Mouse (Mus musculus) embryonic facial prominence, embryonic 10.5 days (tissue): ENCODE measurements around the gene Ephb6. TPM values are rescaled to one million over a fixed set of nuclear protein-coding genes. Genes with fewer than 3 reads are reported as not detected.

Source experiments
- DNase-seq: peaks from one replicate; pipeline ENCODE4 v3.0.0-alpha.2; 2017; ENCODE audit warnings: low spot score
- H3K27ac ChIP-seq: fragments of 300-500 bp; sonication (generic); replicated peaks from 2 replicates; pipeline ENCODE4 v1.5.1; 2016; ENCODE audit warnings: mild to moderate bottlenecking
- H3K27me3 ChIP-seq: fragments of 300-500 bp; sonication (generic); replicated peaks from 2 replicates; pipeline ENCODE4 v1.6.1; 2016; ENCODE audit warnings: low read depth, mild to moderate bottlenecking; ENCODE audit not compliant: poor library complexity, severe bottlenecking
- H3K36me3 ChIP-seq: fragments of 300-500 bp; sonication (generic); replicated peaks from 2 replicates; pipeline ENCODE4 v1.6.1; 2016; ENCODE audit warnings: mild to moderate bottlenecking, moderate library complexity
- H3K4me1 ChIP-seq: fragments of 300-500 bp; sonication (generic); 2 replicates; pipeline ENCODE4 v1.6.1; 2016
- H3K4me3 ChIP-seq: fragments of 300-500 bp; sonication (generic); 2 replicates; pipeline ENCODE4 v1.5.1; 2016; ENCODE audit warnings: mild to moderate bottlenecking, moderate library complexity
- H3K9me3 ChIP-seq: fragments of 300-500 bp; sonication (generic); 2 replicates; pipeline ENCODE4 v1.6.1; 2016; ENCODE audit warnings: mild to moderate bottlenecking
- WGBS: fragments of 180-500 bp; shearing (Covaris S2); methylation state at CpG from one replicate; pipeline ENCODE4 v1.1.7; 2016; 5-methylcytosine and 5-hydroxymethylcytosine counted together
- polyA plus RNA-seq: library from polyadenylated mRNA; unstranded; fragments of >200 nt; fragmentation: Nextera tagmentation; extraction: Ambion mirVana; gene quantifications from 2 replicates; pipeline ENCODE4 v1.2.1, GENCODE M21; 2016

The Ephb6 gene
- polyA plus RNA-seq, 1 experiment from 2014 or later, result 18.3 TPM

DNA sequence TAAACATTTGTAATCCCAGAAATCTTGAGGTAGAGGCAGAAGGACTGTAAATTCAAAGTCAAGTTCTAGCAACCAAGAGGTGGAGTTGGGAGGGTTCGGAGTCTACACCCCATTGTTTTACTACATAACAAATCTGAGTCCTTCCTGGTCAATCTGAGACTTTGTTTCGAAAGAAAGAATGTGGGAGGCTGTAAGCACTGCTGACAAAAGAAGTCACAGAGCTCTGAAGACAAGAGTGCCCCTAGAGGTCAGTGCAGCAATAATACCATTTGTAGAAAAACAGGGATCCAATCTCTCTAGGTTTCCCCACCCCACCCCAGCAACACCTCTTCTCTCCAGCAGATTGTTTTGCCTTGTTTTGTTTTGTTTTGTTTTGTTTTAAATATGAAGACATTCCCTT is 57.0 kb downstream of the Ephb6 start:
- no peaks in the 10 kb centered on the region for H3K9me3 ChIP-seq
- 29% methylated on average over 2 of the region's 2 CpGs for whole genome bisulfite sequencing
- no peaks in the 10 kb centered on the region for H3K27me3 ChIP-seq
- H3K4me3 ChIP-seq, result no peak overlapping the region
- no peaks in the 10 kb centered on the region for H3K36me3 ChIP-seq
- no peak overlapping the region for H3K27ac ChIP-seq
- DNase-seq, result no peak
- H3K4me1 ChIP-seq, result no peaks in the 10 kb centered on the region

Other genes starting within 250 kb of the Ephb6 start
- gene Prss3, start 227.8 kb upstream of the Ephb6 start, polyA plus RNA-seq, result not detected in 2 replicates
- not detected in 2 replicates for gene Gm5771, start 213.1 kb upstream of the Ephb6 start, polyA plus RNA-seq
- not detected in 2 replicates for gene Gm10334, start 159.3 kb upstream of the Ephb6 start, polyA plus RNA-seq
- not detected in 2 replicates for gene Prss1, start 146.6 kb upstream of the Ephb6 start, polyA plus RNA-seq
- not detected in 2 replicates for gene Prss2, start 83.7 kb upstream of the Ephb6 start, polyA plus RNA-seq
- 0.36 and 0.45 TPM in 2 replicates for gene Trpv6, start 30.9 kb downstream of the Ephb6 start, polyA plus RNA-seq
- gene Trpv5, start 75.3 kb downstream of the Ephb6 start, polyA plus RNA-seq, result not detected in 2 replicates
- not detected in 2 replicates for gene Llcfc1, start 78.9 kb downstream of the Ephb6 start, polyA plus RNA-seq
- gene Kel, start 98.9 kb downstream of the Ephb6 start, polyA plus RNA-seq, result 5.8 and 6.2 TPM in 2 replicates
- gene Olfr459, start 169.7 kb downstream of the Ephb6 start, polyA plus RNA-seq, result not detected in 2 replicates
- not detected in 2 replicates for gene Pip, start 242.1 kb downstream of the Ephb6 start, polyA plus RNA-seq
- gene Sval2, start 247.5 kb downstream of the Ephb6 start, polyA plus RNA-seq, result not detected in 2 replicates